Mouse (Mus musculus) ES-Bruce4 (cell line): Measurements from ENCODE around the gene Churc1.

Source experiments
- CTCF ChIP-seq: IDR thresholded peaks from one replicate; pipeline ENCODE4 v1.8.1; 2011; ENCODE audit warnings: low read depth, low read length
- POLR2A ChIP-seq: IDR thresholded peaks from one replicate; pipeline ENCODE4 v1.8.1; 2011; ENCODE audit warnings: low read length; ENCODE audit not compliant: insufficient read depth

DNA sequence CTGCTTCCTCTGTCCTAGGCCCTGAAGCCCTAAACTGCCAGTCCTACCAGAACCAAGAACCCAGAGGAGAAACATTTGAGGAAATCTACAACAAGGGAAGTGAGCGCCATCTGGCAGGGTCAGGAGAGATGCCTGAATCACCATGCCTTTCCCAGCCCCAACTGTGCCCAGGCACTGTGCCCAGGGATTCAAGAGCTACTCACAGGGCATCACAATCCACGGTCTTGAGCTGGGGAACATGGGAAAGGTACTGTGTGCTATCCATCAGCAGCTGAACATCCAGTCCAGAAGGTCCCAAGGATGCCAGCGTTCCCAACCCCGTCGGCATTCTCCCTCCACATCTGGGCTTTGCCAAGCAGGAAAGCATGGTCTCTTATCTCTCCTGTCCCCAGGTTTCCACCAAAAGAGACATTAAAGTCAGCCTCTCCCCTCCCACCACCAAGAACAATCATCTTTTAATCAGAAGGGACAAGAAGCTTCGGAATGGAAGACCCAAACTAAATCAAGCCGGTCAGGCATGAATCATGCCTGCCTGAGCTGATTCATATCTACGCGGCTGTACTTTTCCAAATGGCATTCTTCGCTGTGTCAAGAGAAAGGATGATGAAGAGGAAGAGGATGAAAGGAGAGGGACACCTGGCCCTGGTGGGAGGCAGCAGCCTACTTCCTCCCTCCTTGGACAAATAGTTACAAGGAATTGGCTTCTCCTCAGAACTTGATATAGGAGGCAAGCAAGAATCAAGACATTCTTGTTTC is 39.9 kb downstream of the Churc1 start:
- TF ChIP-seq CTCF: no peak
- TF ChIP-seq POLR2A: no peak
